Mouse (Mus musculus): Measurements from ENCODE around the gene Bloc1s6. TPM values are rescaled to one million over a fixed set of nuclear protein-coding genes. Genes with fewer than 3 reads are reported as not detected.

Bloc1s6 gene
- total RNA-seq, 2 experiments from 2014 or later: 47.7 to 49.6 TPM

DNA sequence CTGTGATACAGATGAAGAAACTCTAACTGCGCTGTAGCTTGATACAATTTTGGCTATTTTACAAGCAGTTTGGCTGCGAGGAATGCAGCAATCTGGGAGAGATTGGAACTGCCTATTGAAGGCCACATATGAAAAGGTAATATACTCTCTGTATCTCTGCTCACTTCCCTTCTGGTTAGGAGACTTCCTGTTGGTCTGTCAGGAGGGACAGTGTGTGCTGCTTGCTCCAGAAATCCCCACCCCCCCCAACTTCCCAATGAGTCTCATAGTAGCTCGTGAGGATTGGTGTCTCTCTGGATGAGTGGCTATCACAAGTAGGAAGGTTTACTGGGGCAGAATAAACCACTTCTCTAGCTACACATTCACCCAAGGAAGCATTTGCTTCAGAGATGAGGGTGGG is 24.7 kb downstream of the Bloc1s6 start:
- intact Hi-C loops (cut with DNase I): no loop called here
- DNase-seq: no peak

DNA sequence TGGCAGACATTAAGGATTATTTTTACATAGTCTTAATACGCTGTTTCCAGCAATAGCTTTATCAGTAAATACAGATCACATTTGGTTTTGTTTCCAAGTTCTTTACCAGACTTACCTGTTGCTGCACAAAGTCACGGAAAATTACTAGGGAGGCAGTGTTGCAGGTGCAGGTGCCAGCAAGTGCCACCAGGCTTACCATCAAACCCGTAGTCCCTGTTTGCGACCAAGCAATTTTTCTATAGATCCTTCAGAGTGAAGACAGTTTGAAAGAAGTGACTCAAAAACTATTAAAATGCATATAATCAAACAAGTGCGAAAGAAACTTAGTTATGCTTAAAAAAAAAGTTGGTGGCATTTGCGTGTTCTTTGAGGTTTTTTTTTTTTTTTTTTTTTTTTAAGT is 26.2 kb downstream of the Bloc1s6 start:
- no peak for DNase-seq
- intact Hi-C loops (cut with DNase I): no loop called here

DNA sequence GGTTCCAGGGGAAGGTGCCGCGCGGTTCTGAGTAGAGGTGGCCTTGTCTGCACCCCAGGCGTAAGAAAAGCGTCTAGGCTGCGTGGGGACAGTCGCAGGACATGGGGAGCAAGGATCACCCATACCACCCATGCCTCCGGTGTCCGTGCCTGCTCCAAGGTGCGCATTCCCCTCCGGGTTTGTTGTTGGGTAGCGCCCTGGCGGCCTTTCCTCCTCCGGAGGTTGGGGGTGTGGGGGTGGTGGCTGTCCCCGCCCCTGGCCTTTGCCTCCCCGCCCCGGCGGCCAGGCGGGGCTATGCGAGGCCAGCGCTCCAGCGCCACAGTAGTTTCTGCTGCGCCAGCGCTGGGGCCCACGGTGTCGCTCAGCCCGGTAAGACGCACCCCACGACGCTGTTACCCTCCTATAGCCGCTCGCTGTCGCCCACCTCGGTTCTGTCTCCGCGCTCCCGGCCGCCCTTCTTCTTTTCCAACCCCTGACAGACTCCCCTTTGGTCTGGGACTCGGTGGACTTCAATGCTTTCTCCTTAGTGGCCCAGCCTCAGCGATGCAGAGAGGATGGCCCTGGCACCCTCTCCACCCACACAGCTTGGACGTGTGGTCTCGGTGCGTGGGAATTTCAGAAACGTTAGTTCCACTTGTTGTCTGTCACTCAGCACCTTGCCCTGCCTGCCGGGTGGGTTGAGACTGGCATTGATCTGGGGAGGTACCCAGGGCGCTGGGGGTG is 26.9 kb downstream of the Bloc1s6 start, which contains the start of gene Sqor:
TSS of gene Sqor (plus strand) at position 167 of the 723 bp plus-strand sequence.
- DNase-seq: peak; percentile 35
- intact Hi-C loops (cut with DNase I): no loop called here

DNA sequence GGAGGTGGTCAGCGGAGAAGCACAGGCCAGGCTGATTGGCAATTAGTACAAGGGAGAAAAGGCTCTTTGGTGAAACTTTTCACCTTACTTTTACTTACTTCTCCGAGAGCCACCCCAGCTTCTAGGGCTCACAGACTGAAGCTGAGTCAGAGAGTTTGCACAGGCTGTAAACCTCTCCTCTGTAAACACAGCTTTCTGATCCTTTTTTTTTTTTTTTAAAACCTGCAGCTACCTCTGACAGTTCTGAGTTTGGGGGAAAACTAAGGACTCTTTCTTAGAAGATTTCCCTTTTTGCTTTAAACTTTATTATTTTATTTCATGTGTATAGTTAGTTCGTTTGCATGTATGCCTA is 27.5 kb downstream of the Bloc1s6 start:
- intact Hi-C loops (cut with DNase I): no loop called here
- no peak for DNase-seq

DNA sequence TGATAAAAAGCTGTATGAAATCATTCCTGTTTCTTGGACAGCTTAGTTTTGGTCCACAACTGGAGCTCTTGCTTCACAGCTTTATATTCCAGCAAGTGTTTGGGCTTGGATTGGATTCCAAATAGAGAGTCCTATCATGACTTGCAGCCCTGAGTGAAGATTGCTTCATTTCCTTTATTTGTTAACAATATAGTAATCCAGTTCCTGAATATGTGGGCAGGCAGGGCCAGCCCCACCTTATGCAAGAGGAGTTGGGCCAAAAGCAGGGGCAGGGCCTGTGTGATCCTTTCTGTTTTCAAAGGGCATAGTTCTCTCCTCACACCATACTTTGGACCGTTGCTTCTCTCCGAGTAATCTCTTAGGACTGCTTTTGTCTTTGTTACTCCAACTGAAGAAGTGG is 32.7 kb downstream of the Bloc1s6 start:
- intact Hi-C loops (cut with DNase I): no loop called here
- DNase-seq: no peak

DNA sequence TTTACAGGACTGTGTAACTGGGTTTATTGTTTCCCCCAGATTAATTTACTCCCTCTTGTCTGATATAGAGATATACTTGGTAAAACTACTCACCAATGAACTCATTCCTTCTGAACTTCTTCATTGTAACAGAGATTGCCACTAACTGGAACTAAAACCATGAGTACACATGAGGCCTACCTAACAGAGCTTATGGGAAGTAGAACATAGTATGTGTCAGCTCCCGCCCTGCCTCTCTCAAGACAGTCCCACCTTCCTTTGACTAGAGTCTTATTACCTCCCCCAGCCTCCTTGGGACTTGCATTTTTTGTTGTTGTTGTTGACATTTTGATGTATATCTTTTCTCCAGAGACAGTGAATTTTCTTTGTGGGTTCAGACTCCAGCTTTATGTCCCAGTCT is 34.6 kb downstream of the Bloc1s6 start:
- DNase-seq: no peak

DNA sequence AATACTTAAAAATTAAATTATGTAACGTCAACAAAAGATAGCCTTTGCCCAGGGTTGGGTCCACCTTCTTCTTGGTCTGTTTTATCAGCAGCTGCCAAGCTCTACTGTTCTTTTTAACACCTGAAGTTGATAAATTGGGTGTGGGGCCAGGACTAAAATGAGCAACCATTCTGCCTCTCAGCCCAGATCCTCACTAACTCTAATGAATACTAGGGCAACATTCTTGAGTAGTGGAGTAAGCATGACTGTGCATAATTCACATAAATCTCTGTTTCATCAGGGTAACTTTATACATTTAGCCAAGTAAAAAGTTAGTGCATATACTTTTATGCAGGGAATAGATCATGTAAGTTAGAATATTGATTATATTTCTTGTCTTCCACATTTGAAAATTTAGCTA is 37.2 kb downstream of the Bloc1s6 start:
- no peak for DNase-seq
- intact Hi-C loops (cut with DNase I): no loop called here

More for the DNA sequence above, 34.6 kb downstream of the Bloc1s6 start:
- intact Hi-C loops (cut with DNase I): no loop called here

DNA sequence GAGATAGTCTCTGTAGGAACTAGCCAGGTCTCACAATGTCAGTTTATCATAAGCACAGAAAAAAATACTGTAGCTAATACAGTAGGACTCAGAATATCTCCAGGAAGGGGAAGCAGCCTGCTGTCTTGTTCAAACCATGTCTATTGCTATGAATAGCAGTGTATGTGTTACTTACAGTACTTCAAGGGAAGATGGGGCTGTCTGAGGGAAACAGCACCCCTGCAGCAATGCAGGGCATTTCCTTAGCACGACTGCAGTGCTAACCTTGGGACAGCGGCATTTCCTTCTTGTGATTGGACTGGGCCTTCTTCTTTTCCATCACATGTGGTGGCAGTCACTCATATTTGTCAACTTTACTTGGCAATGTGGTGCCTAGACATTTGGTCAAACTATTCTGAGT is 38.5 kb downstream of the Bloc1s6 start:
- DNase-seq: no peak
- intact Hi-C loops (cut with DNase I): no loop called here

DNA sequence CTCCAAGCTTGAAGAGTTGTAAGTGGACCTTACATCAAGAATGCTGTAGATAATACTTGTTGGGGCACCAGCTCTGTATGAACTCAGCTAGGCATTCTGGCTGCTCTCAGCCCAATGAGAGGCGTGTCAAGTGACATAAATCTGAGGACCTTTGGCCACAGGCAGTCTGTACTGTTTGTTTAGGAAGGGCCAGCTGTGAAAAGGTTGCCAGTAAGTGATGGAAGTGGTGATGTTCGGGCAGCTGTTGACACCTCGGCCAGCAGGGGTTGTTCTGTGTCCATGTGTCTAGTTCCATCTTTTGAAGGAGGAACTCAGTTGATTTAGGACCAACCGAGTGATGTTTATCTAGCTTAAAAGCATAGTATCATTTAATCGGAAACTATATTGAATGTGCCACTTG is 41.7 kb downstream of the Bloc1s6 start:
- intact Hi-C loops (cut with DNase I): no loop called here
- no peak for DNase-seq

DNA sequence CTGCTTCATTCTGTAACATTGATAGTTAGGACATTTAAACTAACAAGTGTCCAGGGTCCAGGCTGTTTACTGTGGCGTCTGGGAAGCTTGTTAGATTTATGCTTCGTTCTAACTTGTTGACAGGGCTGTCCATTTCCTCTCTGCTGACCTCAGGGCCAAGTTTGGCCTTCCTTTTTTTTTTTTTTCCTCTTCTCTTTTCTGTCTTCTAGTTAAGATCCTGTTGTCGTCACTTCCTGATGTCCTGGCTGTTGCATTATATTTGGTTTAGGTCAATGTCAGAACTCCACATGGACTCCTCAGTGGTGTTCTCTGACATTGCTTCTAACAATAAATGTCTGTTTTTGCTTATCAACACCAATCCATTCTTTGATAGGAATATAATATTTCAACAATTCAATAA is 42.1 kb downstream of the Bloc1s6 start:
- DNase-seq: no peak
- intact Hi-C loops (cut with DNase I): no loop called here

DNA sequence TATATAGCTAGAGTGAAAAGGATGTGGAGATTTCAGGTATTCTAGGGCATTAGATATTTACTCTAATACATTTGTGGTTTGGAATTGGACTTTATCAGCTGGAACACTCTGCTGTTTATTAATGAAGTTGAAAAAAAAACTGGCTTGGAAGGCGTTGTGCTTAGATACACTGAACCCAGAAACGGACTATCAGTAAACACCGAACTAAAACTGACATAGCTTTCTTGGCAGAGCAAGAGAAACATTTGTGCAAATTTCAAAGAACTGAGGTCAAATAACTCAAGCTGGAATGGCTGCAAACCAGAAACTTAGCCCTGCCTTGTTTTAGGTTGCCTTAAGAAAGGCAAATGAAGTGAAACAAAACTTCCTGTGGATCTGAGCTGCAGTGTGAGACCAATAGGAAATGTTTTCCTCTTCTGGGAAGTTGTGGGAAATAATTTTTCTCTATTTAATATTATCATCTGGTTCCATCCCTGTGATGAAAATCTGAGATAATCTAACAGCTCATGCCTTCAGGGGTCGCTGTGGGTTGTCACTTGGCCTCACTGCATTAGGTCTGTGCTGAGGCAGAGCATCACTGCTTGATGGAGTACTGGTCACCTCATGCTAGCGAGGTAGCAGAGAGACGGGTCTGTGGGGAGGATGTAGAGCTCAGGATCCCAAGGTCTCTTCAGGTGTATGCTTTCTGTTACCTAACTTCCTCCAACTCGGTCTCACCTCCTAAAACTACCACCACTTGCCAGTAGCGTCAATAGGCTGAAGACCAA is 43.5 kb downstream of the Bloc1s6 start:
- intact Hi-C loops (cut with DNase I): no loop called here
- DNase-seq: no peak

DNA sequence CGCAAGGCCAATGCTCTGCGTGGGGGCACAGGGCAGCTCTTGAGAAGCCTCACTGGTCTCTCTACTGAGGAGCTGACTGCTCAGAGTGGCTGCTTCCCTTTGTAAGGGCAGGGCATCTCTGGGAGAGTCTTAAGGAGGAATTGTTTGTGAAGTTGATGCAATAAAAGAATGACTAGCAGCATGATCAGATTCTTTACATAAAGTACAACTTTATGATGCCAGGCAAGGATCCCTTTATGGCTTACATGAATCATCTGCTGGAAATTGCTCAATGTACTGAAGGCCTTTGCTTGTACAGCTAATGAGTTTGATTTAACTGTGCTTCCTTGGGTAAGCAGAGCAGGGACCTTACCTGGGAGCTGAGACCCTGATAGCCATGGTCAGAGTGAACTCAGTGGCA is 45.4 kb downstream of the Bloc1s6 start:
- DNase-seq: no peak
- intact Hi-C loops (cut with DNase I): no loop called here

DNA sequence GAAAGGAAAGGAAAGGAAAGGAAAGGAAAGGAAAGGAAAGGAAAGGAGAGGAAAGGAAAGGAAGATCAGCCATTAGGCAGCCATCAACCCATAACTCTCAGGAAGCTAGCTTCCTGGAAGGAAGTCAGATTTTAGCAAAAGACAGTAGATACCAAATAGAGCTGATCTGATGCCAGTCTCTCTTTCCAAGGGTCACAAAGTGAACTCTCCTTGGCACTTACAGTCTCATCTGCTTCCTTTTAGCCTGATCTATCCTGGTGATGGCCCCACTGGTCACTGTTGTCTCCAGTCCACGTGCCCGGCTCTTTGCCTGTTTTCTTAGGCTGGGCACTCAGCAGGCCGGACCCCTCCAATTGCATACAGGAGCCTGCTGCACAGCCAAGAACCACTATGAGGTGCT is 46.4 kb downstream of the Bloc1s6 start:
- intact Hi-C loops (cut with DNase I): no loop called here
- no peak for DNase-seq

DNA sequence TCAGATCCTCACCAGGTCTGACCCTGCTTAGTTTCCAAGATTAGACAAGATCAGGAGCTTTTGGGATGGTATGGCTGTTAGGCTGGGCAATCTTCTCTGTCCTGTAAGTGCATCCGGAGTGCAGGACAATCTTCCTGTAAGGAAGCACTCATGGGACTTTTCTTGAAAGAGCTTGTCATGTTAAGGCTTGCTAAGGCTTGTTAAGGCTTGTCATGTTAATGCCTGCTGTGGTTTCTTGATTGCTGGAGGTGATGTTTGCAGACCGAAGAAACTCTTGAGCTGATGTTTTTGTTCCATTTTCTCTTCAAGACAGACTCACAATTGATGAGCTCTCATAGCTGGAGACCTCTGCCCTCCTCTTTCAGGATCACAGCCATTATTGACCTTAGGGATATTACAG is 47.9 kb downstream of the Bloc1s6 start:
- intact Hi-C loops (cut with DNase I): no loop called here
- DNase-seq: no peak

DNA sequence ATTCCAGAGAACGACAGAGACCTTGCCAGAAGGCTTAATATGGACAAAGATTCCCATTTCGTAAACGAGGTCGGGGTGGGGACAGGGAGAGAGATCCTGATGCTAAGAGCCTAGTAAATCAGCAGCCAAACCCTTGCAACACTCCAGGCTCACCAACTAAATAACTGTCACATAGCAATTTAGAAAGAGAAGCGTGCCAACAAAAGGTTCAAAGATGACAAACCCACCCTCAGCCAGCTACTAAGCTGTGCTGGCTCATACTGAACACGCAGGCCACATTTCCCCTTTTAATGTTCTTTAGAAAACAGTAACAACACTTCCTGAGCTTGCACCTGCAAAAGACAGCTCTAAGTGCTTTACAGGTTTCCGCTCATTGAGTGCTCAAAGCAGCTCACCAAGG is 51.0 kb downstream of the Bloc1s6 start:
- intact Hi-C loops (cut with DNase I): no loop called here
- no peak for DNase-seq

DNA sequence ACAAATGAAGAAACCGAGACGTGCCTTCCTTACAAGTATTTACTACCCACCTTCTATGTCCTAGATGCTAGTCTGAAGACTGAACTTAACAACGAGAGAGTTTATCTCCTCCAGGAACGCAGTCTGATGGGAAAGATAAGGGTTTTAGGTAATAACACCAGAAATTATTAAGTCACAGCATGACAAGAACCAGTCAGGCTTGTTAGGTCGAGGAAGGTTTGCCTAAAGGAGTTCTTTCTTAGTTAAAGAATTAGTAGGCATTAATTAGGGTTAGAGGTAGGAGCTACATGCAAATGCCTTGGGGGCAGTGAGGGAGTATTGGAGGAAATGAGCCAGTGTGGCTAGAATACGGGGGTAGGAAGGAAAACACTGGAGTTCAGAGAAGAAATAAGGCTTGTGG is 51.4 kb downstream of the Bloc1s6 start:
- DNase-seq: no peak
- intact Hi-C loops (cut with DNase I): no loop called here

Other genes starting within 250 kb of the Bloc1s6 start
- 10 to 100 TPM; 63.7 to 69.4 TPM for gene Gatm, start 127.2 kb upstream of the Bloc1s6 start, total RNA-seq (2021)
- not detected for gene AA467197, start 101.5 kb upstream of the Bloc1s6 start, total RNA-seq (2021)
- 10 to 100 TPM; 36.4 to 40.0 TPM for gene Slc30a4, start 35.8 kb upstream of the Bloc1s6 start, total RNA-seq (2021)
- gene Sqor, start 26.7 kb downstream of the Bloc1s6 start, total RNA-seq (2021): 1 to 10 TPM; 1.6 to 4.1 TPM

Data from left cerebral cortex, postnatal 4 days (tissue).